Mouse (Mus musculus) forebrain, postnatal 0 days (tissue): ENCODE measurements around the gene Ctf2. TPM values are rescaled to one million over a fixed set of nuclear protein-coding genes. Genes with fewer than 3 reads are reported as not detected.

Source experiments
- ATAC-seq: fragments of 200-750 bp; cut with Nextera tagmentation; 2 replicates; pipeline ENCODE4 v1.8.0; 2017; ENCODE audit warnings: mild to moderate bottlenecking, moderate library complexity
- DNase-seq: peaks from one replicate; pipeline ENCODE4 v3.0.0-alpha.2; 2015
- H3K27ac ChIP-seq: fragments of 300-500 bp; sonication (generic); 2 replicates; pipeline ENCODE4 v1.5.1; 2014; ENCODE audit warnings: low read depth, mild to moderate bottlenecking, antibody characterized with exemption, low read length, moderate library complexity, mixed read lengths
- H3K27me3 ChIP-seq: fragments of 300-500 bp; sonication (generic); 2 replicates; pipeline ENCODE4 v1.6.1; 2014; ENCODE audit warnings: mild to moderate bottlenecking, low read length, mixed read lengths; ENCODE audit not compliant: insufficient read depth
- H3K36me3 ChIP-seq: fragments of 300-500 bp; sonication (generic); 2 replicates; pipeline ENCODE4 v1.6.1; 2014; ENCODE audit warnings: mild to moderate bottlenecking, moderate library complexity; ENCODE audit not compliant: insufficient read depth
- H3K4me1 ChIP-seq: fragments of 300-500 bp; sonication (generic); 2 replicates; pipeline ENCODE4 v1.6.1; 2014; ENCODE audit warnings: antibody characterized with exemption; ENCODE audit not compliant: insufficient read depth
- H3K4me2 ChIP-seq: fragments of 300-500 bp; sonication (generic); 2 replicates; pipeline ENCODE4 v1.6.1; 2014; ENCODE audit warnings: low read depth, mild to moderate bottlenecking, moderate library complexity
- H3K4me3 ChIP-seq: fragments of 300-500 bp; sonication (generic); 2 replicates; pipeline ENCODE4 v1.5.1; 2014; ENCODE audit warnings: low read depth, low read length, mixed read lengths
- H3K9ac ChIP-seq: fragments of 300-500 bp; sonication (generic); 2 replicates; pipeline ENCODE4 v1.6.1; 2014; ENCODE audit warnings: mild to moderate bottlenecking
- H3K9me3 ChIP-seq: fragments of 300-500 bp; sonication (generic); 2 replicates; pipeline ENCODE4 v1.6.1; 2016; ENCODE audit warnings: low read length
- CTCF ChIP-seq: sonication (generic); IDR thresholded peaks from 2 replicates; pipeline ENCODE4 v1.5.1; 2016; ENCODE audit warnings: antibody characterized with exemption, control low read depth, low read depth
- WGBS: fragments of 180-500 bp; shearing (Covaris S2); extraction: QIAGEN DNeasy Blood & Tissue Kit; methylation state at CpG from one replicate; pipeline ENCODE4 v1.1.7; 2014; 5-methylcytosine and 5-hydroxymethylcytosine counted together
- polyA plus RNA-seq: library from polyadenylated mRNA; unstranded; fragments of >200 nt; fragmentation: Nextera tagmentation; extraction: Ambion mirVana; gene quantifications from 2 replicates; pipeline ENCODE4 v1.2.1, GENCODE M21; 2015
- total RNA-seq: library from RNA; depleted of rRNA; stranded (reverse); fragments of >200 nt; gene quantifications from 2 replicates; pipeline ENCODE4 v1.2.3, GENCODE M21; 2014

The Ctf2 gene
- total and polyA plus RNA-seq, 2 experiments from 2014 or later: not detected

DNA sequence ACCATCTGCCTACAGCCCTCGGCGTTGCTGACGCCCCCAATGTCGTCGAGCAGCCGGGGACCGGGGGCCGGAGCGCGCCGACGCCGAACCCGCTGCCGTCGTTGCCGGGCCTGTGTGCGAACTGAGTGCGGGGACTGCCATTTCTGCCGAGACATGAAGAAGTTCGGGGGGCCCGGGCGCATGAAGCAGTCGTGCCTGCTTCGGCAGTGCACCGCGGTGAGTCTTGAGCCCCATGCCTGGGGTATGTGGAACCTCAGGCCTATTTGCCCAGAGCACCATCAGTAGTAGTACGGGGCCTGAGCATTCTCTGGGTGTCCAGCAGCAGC lies 16.2 kb upstream of the Ctf2 start:
- WGBS: 94% methylated on average over 28 of the region's 28 CpGs

DNA sequence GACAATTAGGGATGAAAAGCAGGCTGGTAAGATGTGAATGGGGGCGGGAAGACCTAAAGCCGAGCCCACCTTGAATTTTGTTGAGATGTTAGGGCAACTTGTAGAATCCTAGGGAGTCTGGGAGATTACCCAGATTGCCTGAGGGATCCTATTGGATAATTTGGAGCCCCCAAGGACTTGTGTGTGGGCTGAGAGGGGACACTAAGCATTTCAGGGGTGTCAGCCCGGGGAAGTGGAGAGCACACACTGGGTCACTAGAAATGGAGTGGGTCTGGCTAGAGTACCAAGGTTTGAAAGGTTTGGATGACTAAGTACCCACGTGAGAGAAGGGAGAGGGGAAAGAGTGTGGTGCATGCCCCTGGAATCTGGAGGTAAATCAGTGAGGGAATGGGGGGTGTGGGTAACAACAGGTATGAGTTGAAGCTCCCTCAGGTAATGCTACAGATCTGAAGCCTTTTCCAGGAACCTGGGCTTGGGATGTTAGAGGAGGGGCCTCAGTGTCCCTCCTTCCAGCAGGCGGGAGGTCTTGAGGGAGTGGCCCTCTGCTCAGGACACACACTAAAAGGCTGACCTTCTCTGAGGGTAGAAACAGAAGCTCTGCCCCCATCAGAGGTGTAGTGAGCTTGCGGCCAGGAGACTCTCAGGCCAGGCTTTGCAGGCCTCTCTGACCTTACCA lies 15.7 kb upstream of the Ctf2 start:
- TF ChIP-seq CTCF: no peak
- peaks cover 3% of the 10 kb centered on the region; the same call in 1 of the 2 replicates for H3K4me1 ChIP-seq
- ATAC-seq (no peak), DNase-seq (no peak)
- peak overlapping the region; percentile 85 for H3K9ac ChIP-seq
- H3K36me3 ChIP-seq: peaks cover 40% of the 10 kb centered on the region
- no peaks in the 10 kb centered on the region for H3K9me3 ChIP-seq
- peak overlapping the region; percentile 89 for H3K4me3 ChIP-seq
- peak overlapping the region; percentile 80; the same call in 1 of the 2 replicates for H3K27ac ChIP-seq
- 33% methylated on average over 6 of the region's 6 CpGs for WGBS
- no peaks in the 10 kb centered on the region for H3K27me3 ChIP-seq
- peak overlapping the region; percentile 83 for H3K4me2 ChIP-seq

More for the DNA sequence above, 16.2 kb upstream of the Ctf2 start:
- H3K36me3 ChIP-seq: peaks cover 45% of the 10 kb centered on the region
- no peak overlapping the region for H3K9ac ChIP-seq
- DNase-seq: no peak
- TF ChIP-seq CTCF: no peak
- H3K4me3 ChIP-seq: no peak overlapping the region
- H3K4me2 ChIP-seq: peak overlapping the region; percentile 83; the same call in 1 of the 2 replicates
- no peak overlapping the region for H3K27ac ChIP-seq
- no peak for ATAC-seq
- peaks cover 3% of the 10 kb centered on the region; the same call in 1 of the 2 replicates for H3K4me1 ChIP-seq
- H3K27me3 ChIP-seq: no peaks in the 10 kb centered on the region
- no peaks in the 10 kb centered on the region for H3K9me3 ChIP-seq

DNA sequence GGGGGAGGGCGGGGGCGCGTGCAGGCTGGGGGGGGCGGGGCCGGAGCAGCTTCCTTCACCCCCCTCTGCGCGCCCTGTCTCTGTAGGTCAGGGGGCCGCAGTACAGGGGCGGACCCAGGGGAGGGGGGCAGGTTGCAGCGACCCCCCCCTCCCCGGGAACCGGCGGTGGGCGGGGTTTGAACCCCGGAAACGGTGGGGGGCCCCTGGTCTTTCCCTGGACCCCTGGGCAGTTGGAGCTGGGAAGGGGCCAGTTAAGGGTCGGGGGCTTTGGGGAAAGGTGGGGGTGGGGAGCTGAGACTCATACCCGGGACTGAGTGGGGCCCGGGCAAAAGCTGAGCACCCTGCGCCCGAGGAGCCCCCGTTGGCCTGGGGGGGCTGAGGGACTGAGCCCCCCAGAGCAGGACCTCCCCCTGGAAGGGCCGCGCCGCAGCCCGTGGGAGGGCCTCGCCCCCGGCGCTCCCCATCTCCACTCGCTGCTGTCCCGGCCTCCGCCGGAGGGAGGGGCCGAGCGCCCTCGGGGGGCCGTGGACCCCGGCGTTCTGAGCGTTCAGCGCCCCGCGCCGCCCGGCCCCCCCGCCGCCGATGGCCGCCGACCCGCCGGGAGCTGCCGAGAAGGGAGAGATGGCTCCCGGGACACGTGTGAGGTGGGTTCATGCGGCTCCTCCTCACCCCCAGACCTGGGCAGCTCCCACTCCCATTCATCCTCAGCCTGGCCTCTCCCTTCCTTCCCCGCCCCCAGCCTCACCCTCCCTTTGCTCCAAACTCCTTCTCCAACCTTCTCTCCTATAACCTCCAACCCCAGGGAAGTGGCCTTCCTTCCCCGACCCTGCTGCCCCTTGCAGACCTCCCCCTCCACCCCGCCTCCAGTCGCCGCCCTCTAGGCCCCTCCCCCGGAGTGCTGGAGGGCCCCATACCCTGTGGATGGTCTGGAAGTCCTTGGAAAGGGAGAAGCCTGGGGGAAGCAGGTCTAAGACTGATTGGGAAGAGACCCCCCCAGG lies 14.8 kb upstream of the Ctf2 start:
- peaks cover 32% of the 10 kb centered on the region for H3K36me3 ChIP-seq
- H3K4me1 ChIP-seq: peaks cover 3% of the 10 kb centered on the region; the same call in 1 of the 2 replicates
- H3K4me2 ChIP-seq: peak overlapping the region; percentile 83
- peak overlapping the region; percentile 89 for H3K4me3 ChIP-seq
- 1% methylated on average over 28 of the region's 62 CpGs for WGBS
- no peaks in the 10 kb centered on the region for H3K27me3 ChIP-seq
- H3K9me3 ChIP-seq: no peaks in the 10 kb centered on the region
- no peak for TF ChIP-seq CTCF
- DNase-seq (peak; percentile 8), ATAC-seq (no peak)
- H3K27ac ChIP-seq: peak overlapping the region; percentile 80
- peak overlapping the region; percentile 85 for H3K9ac ChIP-seq

DNA sequence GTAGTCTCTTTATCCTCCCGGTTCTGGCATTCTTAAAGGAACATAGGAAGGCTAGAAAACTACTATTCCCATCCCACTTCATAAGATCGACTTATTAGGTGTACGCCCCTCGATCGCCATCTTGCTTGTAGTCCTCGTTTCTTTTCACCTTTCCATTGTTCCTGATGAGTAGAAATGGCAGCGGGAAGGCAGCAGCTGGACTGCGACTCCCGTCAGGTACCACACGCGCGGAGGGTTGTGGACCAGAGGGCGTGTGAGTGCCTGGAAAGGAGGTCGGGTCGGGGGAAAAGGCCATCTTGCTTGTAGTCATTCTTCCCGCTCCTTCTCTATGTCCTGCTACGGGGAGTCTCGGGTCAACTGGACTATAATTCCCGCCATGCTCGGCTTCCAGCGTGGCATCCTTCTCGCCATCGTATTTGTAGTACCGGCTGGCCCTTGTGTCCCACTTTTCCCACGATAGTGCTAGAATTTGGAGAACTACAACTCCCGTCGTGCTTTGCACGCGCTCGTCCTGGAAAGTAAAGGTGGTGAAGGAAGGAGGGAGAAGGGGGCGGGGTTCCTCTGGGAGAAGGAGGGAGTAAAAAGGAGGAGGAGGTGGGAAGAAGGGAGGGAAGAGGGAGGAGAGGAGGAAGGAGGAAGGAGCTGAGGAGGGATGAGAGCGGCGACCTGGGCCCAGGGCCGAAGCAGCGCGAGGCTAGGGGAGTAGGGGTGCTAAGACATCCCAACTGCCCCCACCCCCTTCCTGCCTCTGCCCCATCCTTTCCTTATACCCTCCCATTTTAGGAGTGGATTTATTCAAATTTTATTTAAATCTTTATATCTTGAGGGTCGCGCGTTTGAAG lies 13.9 kb upstream of the Ctf2 start:
- Histone ChIP-seq H3K27me3 (no peaks in the 10 kb centered on the region), H3K4me2 (peak overlapping the region; percentile 83), H3K27ac (peak overlapping the region; percentile 94), H3K36me3 (peaks cover 23% of the 10 kb centered on the region), H3K4me3 (peak overlapping the region; percentile 89), H3K9me3 (no peaks in the 10 kb centered on the region), H3K9ac (peak overlapping the region; percentile 85), H3K4me1 (peaks cover 3% of the 10 kb centered on the region; the same call in 1 of the 2 replicates)
- peak; percentile 99 for DNase-seq
- ATAC-seq: peak; percentile 84
- WGBS: under 1% methylated on average over 39 of the region's 39 CpGs
- 0 out of 2 replicates have a peak, but pooled peaks have one; percentile 5 for TF ChIP-seq CTCF

DNA sequence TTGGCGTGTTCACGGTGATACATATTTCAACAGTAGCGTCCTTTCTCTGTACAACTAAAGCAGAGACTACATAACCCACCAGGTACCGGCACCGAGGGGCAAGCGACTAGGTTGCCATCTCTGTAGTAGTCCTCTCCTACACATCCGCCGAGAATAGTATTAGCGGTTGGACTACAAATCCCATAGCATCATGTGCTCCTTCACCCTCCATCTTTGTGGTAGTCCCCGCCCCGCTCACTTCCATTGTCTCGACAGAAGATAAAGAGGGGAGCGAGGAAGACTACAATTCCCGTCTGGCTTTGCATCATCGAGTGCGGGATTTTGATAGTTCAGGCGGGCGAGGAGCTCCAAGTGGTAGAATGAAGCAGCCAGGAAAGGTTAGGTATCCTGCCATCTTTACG lies 13.3 kb upstream of the Ctf2 start:
- DNase-seq: peak; percentile 99
- under 1% methylated on average over 19 of the region's 19 CpGs for WGBS
- Histone ChIP-seq H3K27ac (peak overlapping the region; percentile 94), H3K4me2 (peak overlapping the region; percentile 61), H3K4me1 (peaks cover 3% of the 10 kb centered on the region; the same call in 1 of the 2 replicates), H3K9me3 (no peaks in the 10 kb centered on the region), H3K4me3 (peak overlapping the region; percentile 89), H3K9ac (peak overlapping the region; percentile 85; the same call in 1 of the 2 replicates), H3K36me3 (peaks cover 17% of the 10 kb centered on the region), H3K27me3 (no peaks in the 10 kb centered on the region)
- TF ChIP-seq CTCF: no peak; the same call in 1 of the 2 replicates
- ATAC-seq: peak; percentile 89

DNA sequence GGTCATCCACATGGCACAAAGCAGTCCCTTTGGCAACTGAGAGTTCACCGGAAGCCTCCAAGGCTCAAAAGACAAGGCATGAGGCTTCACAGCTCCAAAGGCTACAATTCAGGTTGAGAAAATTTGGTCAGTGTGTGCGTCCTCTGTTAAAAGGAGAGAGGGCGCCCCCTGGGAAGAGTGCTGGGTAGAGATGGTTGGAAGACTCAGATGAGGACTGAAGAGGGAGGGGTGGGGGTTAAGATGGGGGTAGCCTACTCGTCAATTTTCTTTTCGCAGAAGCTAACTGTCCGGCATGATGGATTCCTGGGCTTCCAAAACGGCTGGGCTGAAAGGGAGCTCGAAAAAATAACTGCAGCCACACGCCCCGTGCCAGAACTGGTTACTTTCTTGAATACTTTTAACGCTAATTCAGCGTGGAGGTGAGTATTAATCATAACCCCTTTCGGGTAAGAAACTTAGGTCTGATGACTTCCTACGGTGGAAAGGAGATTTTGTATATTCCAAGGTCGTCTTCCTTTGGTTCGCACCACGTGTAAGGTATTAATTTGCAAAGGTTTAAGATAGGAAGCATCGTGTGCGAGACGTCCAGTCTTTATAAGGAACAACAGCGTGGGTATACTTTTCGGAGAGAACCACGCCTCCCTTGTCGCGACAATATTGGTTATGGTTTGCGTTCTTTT lies 12.5 kb upstream of the Ctf2 start, which contains the start of gene Fbxl19:
Gene Fbxl19, plus strand, starts transcription at position 178 of the 680 bp plus-strand sequence.
- peaks cover 9% of the 10 kb centered on the region for H3K36me3 ChIP-seq
- peaks cover 3% of the 10 kb centered on the region; the same call in 1 of the 2 replicates for H3K4me1 ChIP-seq
- no peak for ATAC-seq
- peak within 1 kb of the TSS; percentile 61 for H3K4me2 ChIP-seq
- peak within 1 kb of the TSS; percentile 85 for H3K9ac ChIP-seq
- DNase-seq: peak; percentile 79
- no peaks in the 10 kb centered on the region for H3K9me3 ChIP-seq
- TF ChIP-seq CTCF: peak; percentile 73
- under 1% methylated on average over 26 of the region's 26 CpGs for WGBS
- peak within 1 kb of the TSS; percentile 94 for H3K27ac ChIP-seq
- H3K4me3 ChIP-seq: peak within 1 kb of the TSS; percentile 89
- no peaks in the 10 kb centered on the region for H3K27me3 ChIP-seq
